Mouse (Mus musculus) lung, adult 2 months (tissue): Measurements from ENCODE around the gene Zfp46. TPM values are rescaled to one million over a fixed set of nuclear protein-coding genes. Genes with fewer than 3 reads are reported as not detected.

ENCODE experiments used
- DNase-seq: peaks from one replicate; pipeline ENCODE4 v3.0.0; 2022
- H3K4me1 ChIP-seq: fragments of 200-500 bp; 2 replicates; pipeline ENCODE4 v1.6.1; 2011; ENCODE audit warnings: low read length; ENCODE audit not compliant: control insufficient read depth, insufficient read depth
- H3K4me3 ChIP-seq: fragments of 200-500 bp; replicated peaks from 2 replicates; pipeline ENCODE3; 2011; ENCODE audit warnings: low read depth, mild to moderate bottlenecking, control low read depth, low read length; ENCODE audit errors: extremely low read depth
- CTCF ChIP-seq: fragments of 200-500 bp; IDR thresholded peaks from 2 replicates; pipeline ENCODE4 v1.5.1; 2011; ENCODE audit warnings: mild to moderate bottlenecking, low read length, control low read depth; ENCODE audit not compliant: insufficient read depth
- POLR2A ChIP-seq: fragments of 200-500 bp; IDR thresholded peaks from 2 replicates; pipeline ENCODE4 v1.6.1; 2011; ENCODE audit warnings: low read depth, mild to moderate bottlenecking, control low read depth, low read length, borderline replicate concordance; ENCODE audit errors: extremely low read depth
- WGBS: fragments of 180-500 bp; shearing (Covaris S2); methylation state at CpG from one replicate; pipeline ENCODE4 v1.1.7; 2018; 5-methylcytosine and 5-hydroxymethylcytosine counted together
- polyA plus RNA-seq: library from polyadenylated mRNA; depleted of rRNA; stranded (reverse); fragments of >200 nt; gene quantifications from 2 replicates; pipeline ENCODE4 v1.2.3, GENCODE M21; 2012

The Zfp46 gene
- polyA plus RNA-seq, 1 experiment = 33.4 TPM

GRCm38 (mm10) chr4:136283783-136284182 is 700 bp upstream of the Zfp46 start:
- Histone ChIP-seq H3K4me3 (no peak overlapping the region), H3K4me1 (peaks cover 18% of the 10 kb centered on the region)
- WGBS = 44% methylated on average over 2 of the region's 2 CpGs
- no peak for TF ChIP-seq POLR2A
- no peak for TF ChIP-seq CTCF
- DNase-seq = no peak

GRCm38 (mm10) chr4:136284891-136285290 is 408 bp downstream of the Zfp46 start:
- peaks cover 18% of the 10 kb centered on the region for H3K4me1 ChIP-seq
- TF ChIP-seq CTCF = no peak
- no peak for TF ChIP-seq POLR2A
- DNase-seq = peak; percentile 34
- WGBS = 12% methylated on average over 6 of the region's 6 CpGs
- H3K4me3 ChIP-seq = peak overlapping the region; percentile 83

- peak; percentile 87 for DNase-seq
- WGBS = under 1% methylated on average over 25 of the region's 25 CpGs
Measured at GRCm38 (mm10) chr4:136285348-136285810, 896 bp downstream of the Zfp46 start.

GRCm38 (mm10) chr4:136285811-136286371 is 1.4 kb downstream of the Zfp46 start:
- peaks cover 18% of the 10 kb centered on the region for H3K4me1 ChIP-seq
- TF ChIP-seq POLR2A (peak; percentile 51; the same call in 1 of the 2 replicates), CTCF (no peak)
- peak; percentile 89 for DNase-seq
- H3K4me3 ChIP-seq = peak overlapping the region; percentile 98
- WGBS = under 1% methylated on average over 29 of the region's 29 CpGs

More at GRCm38 (mm10) chr4:136285348-136285810, 896 bp downstream of the Zfp46 start:
- H3K4me1 ChIP-seq = peaks cover 18% of the 10 kb centered on the region
- H3K4me3 ChIP-seq = peak overlapping the region; percentile 83
- TF ChIP-seq POLR2A = peak; percentile 72; the same call in 1 of the 2 replicates
- no peak for TF ChIP-seq CTCF

GRCm38 (mm10) chr4:136289918-136290780 is 5.7 kb downstream of the Zfp46 start:
- Histone ChIP-seq H3K4me1 (peaks cover 6% of the 10 kb centered on the region; the same call in 1 of the 2 replicates), H3K4me3 (no peak overlapping the region)
- 75% methylated on average over 66 of the region's 66 CpGs for WGBS
- TF ChIP-seq CTCF = no peak
- TF ChIP-seq POLR2A = no peak
- DNase-seq = no peak

GRCm38 (mm10) chr4:136290781-136291595 is 6.5 kb downstream of the Zfp46 start:
- no peak for TF ChIP-seq POLR2A
- TF ChIP-seq CTCF = no peak
- Histone ChIP-seq H3K4me3 (no peak overlapping the region), H3K4me1 (peaks cover 6% of the 10 kb centered on the region; the same call in 1 of the 2 replicates)
- DNase-seq = no peak
- 79% methylated on average over 39 of the region's 39 CpGs for WGBS

- 71% methylated on average over 6 of the region's 6 CpGs for WGBS
- DNase-seq = no peak
- TF ChIP-seq POLR2A = no peak
- TF ChIP-seq CTCF = no peak
- H3K4me3 ChIP-seq = no peak overlapping the region
- H3K4me1 ChIP-seq = 0 out of 2 replicates have a peak, but pooled peaks cover 1% of the 10 kb centered on the region
Measured at GRCm38 (mm10) chr4:136291692-136292091, 7.2 kb downstream of the Zfp46 start.

- TF ChIP-seq CTCF (no peak), POLR2A (no peak)
- Histone ChIP-seq H3K4me3 (no peak overlapping the region), H3K4me1 (no peaks in the 10 kb centered on the region)
- DNase-seq = no peak
- WGBS = 66% methylated on average over 7 of the region's 7 CpGs
Measured at GRCm38 (mm10) chr4:136295941-136296340, 11.5 kb downstream of the Zfp46 start.

- Histone ChIP-seq H3K4me3 (no peak overlapping the region), H3K4me1 (no peaks in the 10 kb centered on the region)
- TF ChIP-seq CTCF (no peak), POLR2A (no peak)
- DNase-seq = no peak
- WGBS = 30% methylated on average over 4 of the region's 4 CpGs
Measured at GRCm38 (mm10) chr4:136302462-136302861, 18.0 kb downstream of the Zfp46 start.

- H3K4me3 ChIP-seq = no peak overlapping the region
- 43% methylated on average over 2 of the region's 2 CpGs for WGBS
- DNase-seq = no peak
- no peaks in the 10 kb centered on the region for H3K4me1 ChIP-seq
- no peak for TF ChIP-seq CTCF
- TF ChIP-seq POLR2A = no peak
Measured at GRCm38 (mm10) chr4:136304181-136304580, 19.7 kb downstream of the Zfp46 start.
